Mouse (Mus musculus): ENCODE measurements at regions not wholly inside any gene's neighbourhood (a gene's known extent, or its start where the extent isn't known, plus 50 kb on each side); places are given as distances from the start of the nearest gene placed in this dataset.

- no peak for DNase-seq (ENCODE audit: low read depth, low spot score)
These were observed 770.8 kb upstream of the Car8 start for GRCm38 (mm10) chr4:9009656-9010055.

DNA sequence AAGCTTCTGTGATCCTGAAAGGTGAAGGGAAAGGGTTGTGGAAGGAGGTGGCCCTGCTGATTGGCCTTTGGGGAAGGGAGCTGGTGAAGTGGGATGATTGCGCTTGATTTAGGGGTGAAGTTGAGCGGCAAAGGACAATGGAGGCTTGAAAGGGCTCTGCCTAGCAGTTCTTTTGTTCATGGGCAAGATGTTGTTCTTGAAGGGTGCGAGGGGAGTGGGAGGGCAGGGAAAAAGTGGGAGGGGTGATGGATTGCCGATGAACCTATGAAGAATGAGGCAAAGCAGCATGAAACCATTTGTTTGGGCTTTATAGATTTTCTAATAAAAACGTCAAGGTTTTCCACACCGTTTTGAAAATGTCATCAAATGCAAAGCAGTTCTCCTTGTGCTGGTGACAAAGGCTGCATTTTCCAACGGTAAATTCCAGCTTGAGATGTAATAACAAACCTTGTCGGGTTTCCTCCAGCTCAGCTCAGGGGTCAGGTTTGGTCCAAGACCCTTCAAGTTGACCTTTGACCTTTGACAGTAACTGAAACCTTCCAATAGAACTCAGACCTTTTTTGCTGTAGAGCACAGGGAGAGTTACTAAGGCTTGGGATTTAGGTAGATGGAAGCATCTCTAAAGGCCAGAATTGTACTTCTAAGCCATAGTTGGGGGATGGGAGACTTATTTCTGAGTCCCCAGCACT lies 767.2 kb upstream of the Car8 start:
- DNase-seq (ENCODE audit: low read depth, low spot score) = no peak

GRCm38 (mm10) chr4:9003891-9004290 lies 765.0 kb upstream of the Car8 start:
- no peak for DNase-seq (ENCODE audit: low read depth, low spot score)

GRCm38 (mm10) chr4:9002380-9002779 lies 763.5 kb upstream of the Car8 start:
- no peak for DNase-seq (ENCODE audit: low read depth, low spot score)

GRCm38 (mm10) chr4:8998606-8999005 lies 759.8 kb upstream of the Car8 start:
- DNase-seq (ENCODE audit: low read depth, low spot score) = no peak

- DNase-seq (ENCODE audit: low read depth, low spot score) = no peak
These were observed 753.3 kb upstream of the Car8 start for GRCm38 (mm10) chr4:8992171-8992570.

DNA sequence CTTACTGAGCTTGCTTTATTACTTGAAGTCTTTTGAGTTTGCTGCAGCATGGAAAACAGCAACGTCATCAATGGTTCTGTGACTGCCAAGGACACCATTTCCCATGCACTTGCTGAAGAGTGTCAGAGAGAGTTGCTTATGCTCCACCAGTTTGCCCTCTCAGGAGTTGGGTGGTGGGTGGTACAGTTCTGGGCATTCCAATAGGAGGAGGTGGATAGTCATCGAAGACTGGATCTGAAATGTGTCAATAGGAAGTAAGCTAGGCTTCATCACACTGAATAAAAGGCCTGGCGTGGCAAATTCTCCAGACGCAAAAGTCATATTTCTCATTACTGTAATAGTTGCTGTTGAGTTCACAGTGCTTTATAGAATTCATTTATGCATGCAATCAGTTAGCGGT lies 751.7 kb upstream of the Car8 start:
- no peak for DNase-seq (ENCODE audit: low read depth, low spot score)

DNA sequence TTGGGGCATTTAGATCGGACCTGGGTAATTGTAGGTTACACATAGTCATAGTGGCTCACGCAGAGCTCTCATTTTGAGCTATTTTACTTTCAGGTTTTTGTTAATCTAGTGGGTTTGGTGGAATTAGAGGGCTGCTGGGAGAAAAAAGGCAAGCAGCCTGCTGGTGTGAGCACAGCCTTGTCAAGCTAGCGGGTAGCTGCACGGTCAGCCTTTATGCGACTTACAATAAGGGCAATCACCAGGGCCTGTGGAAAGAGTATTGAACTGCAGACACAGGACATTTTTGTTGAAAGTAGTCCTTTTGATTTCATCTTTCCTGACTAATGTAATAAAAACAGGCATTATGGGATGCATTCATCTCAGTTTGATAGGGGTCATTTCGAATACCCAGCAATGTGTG lies 750.8 kb upstream of the Car8 start:
- DNase-seq (ENCODE audit: low read depth, low spot score) = no peak

DNA sequence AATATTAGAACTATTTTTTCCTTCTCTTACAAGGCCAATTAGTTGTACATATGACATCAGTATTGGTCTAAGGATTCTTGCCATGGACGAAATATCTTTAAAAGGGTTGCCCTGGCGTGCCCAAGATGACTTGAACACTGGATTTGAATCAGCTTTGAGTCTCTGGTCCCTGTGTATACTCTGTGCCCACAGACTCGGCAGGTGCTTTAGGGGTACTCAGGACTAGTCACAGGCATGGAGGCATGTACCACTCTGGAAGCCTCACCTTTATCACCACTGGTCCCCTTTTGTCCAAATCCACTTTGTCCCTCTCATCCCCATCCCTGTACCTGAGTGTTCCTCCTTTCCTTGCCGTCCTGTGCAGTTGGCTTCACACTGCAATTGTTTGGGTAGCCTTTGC lies 750.3 kb upstream of the Car8 start:
- no peak for DNase-seq (ENCODE audit: low read depth, low spot score)

DNA sequence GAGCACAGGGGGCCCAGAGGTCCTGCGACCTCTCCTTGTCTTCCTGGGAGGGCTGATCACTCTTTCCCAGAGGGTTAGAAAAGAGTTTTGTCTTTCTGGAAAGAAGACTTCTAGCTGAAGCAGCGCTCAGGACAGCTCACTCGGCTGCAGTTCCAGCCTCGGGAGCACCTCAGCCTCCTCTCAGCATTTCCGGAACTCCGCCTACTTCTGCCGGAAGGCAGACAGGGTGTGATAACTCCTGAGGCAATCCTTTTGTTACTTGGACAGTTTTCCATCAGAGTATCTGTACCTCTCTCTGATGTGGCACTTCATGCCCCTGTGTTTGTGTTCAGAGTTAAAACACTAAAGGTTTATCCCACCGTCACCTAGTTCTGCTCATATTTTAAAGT lies 749.5 kb upstream of the Car8 start:
- DNase-seq (ENCODE audit: low read depth, low spot score) = no peak

- DNase-seq (ENCODE audit: low read depth, low spot score) = peak; percentile 29
These were observed 748.9 kb upstream of the Car8 start for GRCm38 (mm10) chr4:8987544-8988344.

DNA sequence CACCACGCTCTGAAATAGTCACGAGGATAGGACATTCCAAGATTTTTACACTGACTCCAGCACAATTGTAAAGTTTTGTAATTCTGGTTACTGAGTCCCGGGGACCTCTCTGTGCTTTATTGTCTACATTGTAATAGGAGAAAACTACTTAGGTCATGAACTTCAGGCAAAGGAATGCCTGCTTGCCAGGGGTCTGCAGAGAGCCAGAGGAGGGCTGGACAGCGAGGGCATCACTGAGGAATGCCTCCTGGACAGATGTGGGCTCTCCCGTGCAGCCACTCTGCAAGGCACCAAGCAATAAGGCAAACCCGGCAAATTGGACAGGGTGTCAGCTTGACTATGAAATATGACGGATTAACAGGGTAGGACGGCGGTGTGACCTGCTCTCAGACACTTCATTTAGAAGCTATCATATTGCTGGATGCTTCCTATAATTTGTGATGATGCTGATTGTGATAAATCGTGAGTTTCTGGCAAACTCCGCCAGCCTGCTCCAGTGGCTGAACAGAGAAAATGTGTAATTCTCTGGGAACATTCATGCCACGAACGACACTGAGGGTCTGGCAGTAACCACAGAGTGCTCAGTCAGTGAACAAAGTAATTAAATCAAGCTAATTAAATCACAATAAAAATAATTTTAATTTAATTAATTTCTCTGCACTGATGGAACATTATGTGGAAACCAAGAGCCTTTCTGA lies 747.7 kb upstream of the Car8 start:
- DNase-seq (ENCODE audit: low read depth, low spot score) = no peak

- no peak for DNase-seq (ENCODE audit: low read depth, low spot score)
These were observed 745.3 kb upstream of the Car8 start for GRCm38 (mm10) chr4:8984059-8984606.

DNA sequence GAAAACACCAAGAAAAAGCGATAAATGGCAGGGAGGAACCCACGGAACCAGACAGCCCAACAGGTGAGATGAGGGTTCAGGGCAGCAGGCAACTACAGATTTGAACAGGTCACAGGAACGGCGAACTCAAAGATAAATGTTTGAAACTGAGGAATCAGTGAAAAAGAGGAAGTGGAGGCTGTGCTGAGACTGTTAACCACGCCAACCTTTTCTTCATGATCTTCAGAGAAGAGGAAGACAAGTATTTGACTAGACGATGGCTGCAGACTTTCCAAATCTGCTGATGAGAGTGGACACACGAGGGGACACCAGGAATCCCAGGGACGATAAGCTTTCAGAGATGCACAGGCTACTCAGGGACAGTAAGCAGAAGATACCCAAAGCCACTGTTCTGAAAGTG lies 740.1 kb upstream of the Car8 start:
- DNase-seq (ENCODE audit: low read depth, low spot score) = no peak

DNA sequence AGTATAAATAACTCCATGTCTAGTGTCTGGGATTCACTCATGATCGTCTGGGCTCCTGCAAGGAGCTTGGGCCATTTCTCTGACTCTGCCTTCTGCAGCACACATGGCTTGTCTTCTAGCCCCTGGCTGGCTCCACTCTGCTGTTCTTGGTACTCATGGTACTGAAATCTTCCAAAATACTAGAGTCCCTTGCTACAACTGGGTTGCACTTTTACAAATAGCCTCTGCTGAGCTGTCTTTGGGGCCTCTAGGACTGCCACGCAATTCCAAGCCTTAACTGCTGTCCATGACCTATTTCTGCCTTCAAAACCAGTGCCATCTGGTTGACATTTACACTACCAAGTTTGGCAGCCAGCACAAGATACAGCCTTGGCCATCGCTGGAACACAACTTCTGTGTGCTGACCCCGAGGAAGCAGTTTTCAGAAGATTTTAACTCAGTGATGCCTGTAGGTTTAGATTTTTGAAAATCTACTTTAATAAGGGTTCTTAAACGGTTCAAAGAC lies 731.2 kb upstream of the Car8 start:
- peak; percentile 69 for DNase-seq (ENCODE audit: low read depth, low spot score)

DNA sequence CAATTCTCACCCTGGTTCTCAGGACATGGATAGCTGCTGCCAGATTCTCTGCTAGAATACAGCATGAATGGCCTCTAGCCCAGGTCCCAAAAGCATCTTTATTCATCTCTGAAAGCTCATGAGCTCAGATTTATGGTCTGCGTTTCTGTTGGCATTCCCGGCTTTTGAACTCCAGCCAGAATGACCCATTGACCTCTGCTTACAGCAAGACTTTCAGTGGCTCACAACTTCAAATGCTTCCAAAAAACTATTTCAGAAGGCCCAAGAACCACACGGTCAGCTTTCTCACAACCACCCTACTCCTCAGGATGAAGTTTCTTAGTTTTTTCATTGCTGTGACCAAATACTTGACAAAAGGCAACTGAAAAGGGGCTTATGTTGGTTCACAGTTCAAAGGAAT lies 729.9 kb upstream of the Car8 start:
- DNase-seq (ENCODE audit: low read depth, low spot score) = no peak

GRCm38 (mm10) chr4:8967986-8968385 lies 729.1 kb upstream of the Car8 start:
- no peak for DNase-seq (ENCODE audit: low read depth, low spot score)

GRCm38 (mm10) chr4:8965563-8965962 lies 726.7 kb upstream of the Car8 start:
- no peak for DNase-seq (ENCODE audit: low read depth, low spot score)

- no peak for DNase-seq (ENCODE audit: low read depth, low spot score)
These were observed 724.2 kb upstream of the Car8 start for GRCm38 (mm10) chr4:8962959-8963572.

GRCm38 (mm10) chr4:8961851-8962250 lies 723.0 kb upstream of the Car8 start:
- DNase-seq (ENCODE audit: low read depth, low spot score) = no peak

- DNase-seq (ENCODE audit: low read depth, low spot score) = no peak
These were observed 718.9 kb upstream of the Car8 start for GRCm38 (mm10) chr4:8957771-8958170.

- no peak for DNase-seq (ENCODE audit: low read depth, low spot score)
These were observed 718.1 kb upstream of the Car8 start for GRCm38 (mm10) chr4:8957023-8957343.
